Mouse (Mus musculus) kidney, postnatal 4 days (tissue): Measurements from ENCODE around the gene Pxn.

ENCODE experiments used
- DNase-seq, 2 experiments: peaks; one replicate each; pipeline ENCODE4 v3.0.0; 2021; ENCODE audit warnings: mixed read lengths in 2 of 2

The Pxn gene

GRCm38 (mm10) chr5:115506454-115507201, at the start of gene Pxn:
Pxn (plus strand) TSS chr5:115506676.
- peak; percentile 96 for DNase-seq

- no peak for DNase-seq
These were observed 47.6 kb upstream of the Pxn start for GRCm38 (mm10) chr5:115458918-115459317.

GRCm38 (mm10) chr5:115464408-115465115, 41.9 kb upstream of the Pxn start:
- DNase-seq = no peak

GRCm38 (mm10) chr5:115465642-115466420, 40.6 kb upstream of the Pxn start, which contains the start of gene Pla2g1b:
Pla2g1b (plus strand) TSS chr5:115466262.
- no peak for DNase-seq

GRCm38 (mm10) chr5:115469791-115470190, 36.7 kb upstream of the Pxn start:
- peak; percentile 45 to 56 for DNase-seq

- DNase-seq = peak; percentile 79 to 80
These were observed 35.5 kb upstream of the Pxn start for GRCm38 (mm10) chr5:115470766-115471531.

GRCm38 (mm10) chr5:115473191-115473590, 33.3 kb upstream of the Pxn start:
- DNase-seq = no peak

GRCm38 (mm10) chr5:115474174-115474828, 32.2 kb upstream of the Pxn start:
- no peak for DNase-seq

GRCm38 (mm10) chr5:115475337-115476106, 31.0 kb upstream of the Pxn start:
- peak; percentile 61 to 70 for DNase-seq

- DNase-seq = no peak
These were observed 30.3 kb upstream of the Pxn start for GRCm38 (mm10) chr5:115476107-115476727.

GRCm38 (mm10) chr5:115479561-115479960, 26.9 kb upstream of the Pxn start:
- DNase-seq = no peak

GRCm38 (mm10) chr5:115480101-115480500, 26.4 kb upstream of the Pxn start:
- peak in 1 of 2 experiments; percentile 37 for DNase-seq

GRCm38 (mm10) chr5:115482390-115483265, 23.8 kb upstream of the Pxn start:
- DNase-seq = no peak

GRCm38 (mm10) chr5:115483385-115483784, 23.1 kb upstream of the Pxn start:
- DNase-seq = no peak

GRCm38 (mm10) chr5:115483947-115484920, 22.2 kb upstream of the Pxn start, which contains the start of gene Sirt4:
Sirt4 (minus strand) TSS chr5:115484725.
- peak; percentile 76 to 85 for DNase-seq

GRCm38 (mm10) chr5:115484996-115485395, 21.5 kb upstream of the Pxn start:
- no peak for DNase-seq

GRCm38 (mm10) chr5:115485489-115486205, 20.8 kb upstream of the Pxn start:
- DNase-seq = no peak

GRCm38 (mm10) chr5:115486726-115487125, 19.8 kb upstream of the Pxn start:
- no peak for DNase-seq
